Mouse (Mus musculus): ENCODE results near the gene Ubald1. TPM values are rescaled to one million over a fixed set of nuclear protein-coding genes. Genes with fewer than 3 reads are reported as not detected.

Gene Ubald1
- total RNA-seq, 2 experiments from 2014 or later = 35.4 to 37.6 TPM

Other genes with a start within 250 kb of the Ubald1 start
- gene Vasn, start 240.4 kb downstream of the Ubald1 start, total RNA-seq (2021) = 1 to 10 TPM; 4.1 to 5.0 TPM
- 100 to 1,000 TPM in 1 of 2 experiments, 10 to 100 TPM in 1; 91.1 to 101 TPM for gene Dnaja3, start 240.3 kb downstream of the Ubald1 start, total RNA-seq (2021)
- 10 to 100 TPM; 13.9 to 14.4 TPM for gene Coro7, start 200.5 kb downstream of the Ubald1 start, total RNA-seq (2021)
- gene Nmral1, start 161.0 kb downstream of the Ubald1 start, total RNA-seq (2021) = 1 to 10 TPM; 2.5 to 2.9 TPM
- gene Hmox2, start 154.0 kb downstream of the Ubald1 start, total RNA-seq (2021) = 10 to 100 TPM; 37.6 to 46.7 TPM
- gene Cdip1, start 90.0 kb downstream of the Ubald1 start, total RNA-seq (2021) = 10 to 100 TPM; 73.7 to 74.7 TPM
- not detected for gene 4930562C15Rik, start 44.9 kb downstream of the Ubald1 start, total RNA-seq (2021)
- 10 to 100 TPM; 54.2 to 62.4 TPM for gene Mgrn1, start 5.9 kb upstream of the Ubald1 start, total RNA-seq (2021)
- gene Nudt16l1, start 58.4 kb upstream of the Ubald1 start, total RNA-seq (2021) = 10 to 100 TPM; 10.1 to 12.5 TPM
- gene Anks3, start 83.9 kb upstream of the Ubald1 start, total RNA-seq (2021) = 10 to 100 TPM in 1 of 2 experiments, 1 to 10 TPM in 1; 9.2 to 10.7 TPM
- not detected for gene Sept12, start 117.5 kb upstream of the Ubald1 start, total RNA-seq (2021)
- not detected for gene Smim22, start 127.0 kb upstream of the Ubald1 start, total RNA-seq (2021)
- gene Rogdi, start 133.2 kb upstream of the Ubald1 start, total RNA-seq (2021) = 1 to 10 TPM; 4.9 to 5.7 TPM
- 10 to 100 TPM; 28.9 to 32.3 TPM for gene Glyr1, start 169.5 kb upstream of the Ubald1 start, total RNA-seq (2021)
- 10 to 100 TPM; 19.5 to 23.9 TPM for gene Ubn1, start 169.7 kb upstream of the Ubald1 start, total RNA-seq (2021)